Mouse (Mus musculus): ENCODE measurements around the gene Med12l. TPM values are rescaled to one million over a fixed set of nuclear protein-coding genes. Genes with fewer than 3 reads are reported as not detected.

Gene Med12l
- polyA plus RNA-seq, 1 experiment from 2014 or later, result 4.2 TPM

DNA sequence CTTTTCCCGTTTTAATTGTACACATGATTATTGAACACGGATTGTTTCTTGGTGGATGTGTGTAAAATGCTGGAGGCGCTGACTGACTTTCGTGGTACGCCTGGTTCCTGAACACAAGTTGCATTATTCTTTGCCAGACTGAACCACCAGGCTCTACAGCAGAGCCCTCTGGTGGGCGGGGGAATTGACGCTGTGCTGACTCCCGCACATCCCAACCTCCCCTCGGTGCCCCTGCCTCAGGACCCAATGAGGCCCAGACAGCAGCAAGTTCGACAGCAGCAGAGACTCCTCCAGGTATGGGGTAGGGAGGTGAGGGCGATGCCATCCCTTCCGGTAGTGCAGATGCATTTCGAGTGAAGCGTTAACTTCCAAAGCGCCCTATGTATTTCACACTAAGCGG, 292.0 kb downstream of the Med12l start:
- WGBS, result 85% methylated on average over 16 of the region's 16 CpGs
- H3K36me3 ChIP-seq (ENCODE audit: control insufficient read depth, insufficient read depth, low read length), result no peaks in the 10 kb centered on the region
- H3K27me3 ChIP-seq (ENCODE audit: control insufficient read depth, insufficient read depth, low read length), result no peaks in the 10 kb centered on the region
- no peak overlapping the region for H3K27ac ChIP-seq (replicated peaks in 1 of 2; ENCODE audit: control insufficient read depth in 1 of 2, insufficient read depth in 1 of 2, low read depth in 2 of 2, low read length in 2 of 2)
- no peak overlapping the region for H3K4me3 ChIP-seq (ENCODE audit: control insufficient read depth in 1 of 2, insufficient read depth in 1 of 2, low read depth in 1 of 2, low read length in 2 of 2)
- no peak overlapping the region for H3K4me2 ChIP-seq (ENCODE audit: low read length)
- no peak for ATAC-seq (ENCODE audit: insufficient number of reproducible peaks, insufficient read depth, low FRiP score, low read depth)
- H3K9ac ChIP-seq (ENCODE audit: low read length), result no peak overlapping the region
- no peaks in the 10 kb centered on the region for H3K9me3 ChIP-seq (ENCODE audit: control insufficient read depth, low read length)
- H3K4me1 ChIP-seq (ENCODE audit: control insufficient read depth in 2 of 2, insufficient read depth in 2 of 2, low read length in 2 of 2), result no peaks in the 10 kb centered on the region

DNA sequence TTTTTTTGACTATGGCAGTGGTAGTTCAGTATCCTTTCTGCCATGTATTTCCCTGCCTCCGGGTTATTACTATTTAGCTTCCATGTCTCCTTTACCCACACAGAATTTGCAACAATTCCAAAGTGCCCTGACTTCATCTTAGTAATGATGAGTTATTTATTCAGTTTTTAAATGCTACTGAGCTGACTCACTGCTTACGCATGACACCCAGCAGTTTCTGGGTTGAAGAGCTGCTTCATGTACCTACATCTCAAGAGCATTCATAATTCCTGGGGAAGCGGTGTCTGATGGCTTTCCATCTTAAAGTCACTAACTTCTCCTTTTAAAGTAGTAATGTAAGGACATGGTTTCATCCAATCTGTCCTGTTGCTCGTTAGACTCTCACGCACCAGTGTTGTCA, 299.3 kb downstream of the Med12l start:
- Histone ChIP-seq H3K27ac (replicated peaks in 1 of 2; ENCODE audit: control insufficient read depth in 1 of 2, insufficient read depth in 1 of 2, low read depth in 2 of 2, low read length in 2 of 2) (no peak overlapping the region), H3K9ac (ENCODE audit: low read length) (no peak overlapping the region), H3K9me3 (ENCODE audit: control insufficient read depth, low read length) (no peaks in the 10 kb centered on the region), H3K4me1 (ENCODE audit: control insufficient read depth in 2 of 2, insufficient read depth in 2 of 2, low read length in 2 of 2) (no peaks in the 10 kb centered on the region), H3K4me2 (ENCODE audit: low read length) (no peak overlapping the region), H3K27me3 (ENCODE audit: control insufficient read depth, insufficient read depth, low read length) (no peaks in the 10 kb centered on the region), H3K36me3 (ENCODE audit: control insufficient read depth, insufficient read depth, low read length) (0 out of 2 replicates have a peak, but pooled peaks cover 3% of the 10 kb centered on the region), H3K4me3 (ENCODE audit: control insufficient read depth in 1 of 2, insufficient read depth in 1 of 2, low read depth in 1 of 2, low read length in 2 of 2) (no peak overlapping the region)
- ATAC-seq (ENCODE audit: insufficient number of reproducible peaks, insufficient read depth, low FRiP score, low read depth), result no peak
- 89% methylated on average over 5 of the region's 5 CpGs for WGBS

DNA sequence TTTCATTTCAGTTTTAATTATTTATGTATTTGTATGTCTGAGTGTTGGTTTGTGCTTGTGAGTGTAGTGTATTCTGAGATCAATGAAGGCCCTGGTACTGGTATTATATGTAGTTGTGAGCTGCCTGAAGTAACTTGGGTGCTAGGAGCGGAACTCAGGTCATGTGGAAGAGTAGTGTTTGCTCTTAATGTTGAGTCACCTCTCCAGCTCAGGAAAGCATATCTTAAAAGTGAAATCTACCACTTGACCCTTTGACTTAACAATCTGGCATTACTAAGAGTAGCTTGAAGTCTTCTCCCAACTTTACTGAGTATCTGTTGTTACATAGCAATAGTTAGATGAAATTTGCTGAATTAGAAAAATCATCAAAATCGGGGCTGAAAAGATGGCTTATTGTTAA, 299.9 kb downstream of the Med12l start:
- Histone ChIP-seq H3K27ac (replicated peaks in 1 of 2; ENCODE audit: control insufficient read depth in 1 of 2, insufficient read depth in 1 of 2, low read depth in 2 of 2, low read length in 2 of 2) (no peak overlapping the region), H3K27me3 (ENCODE audit: control insufficient read depth, insufficient read depth, low read length) (no peaks in the 10 kb centered on the region), H3K4me1 (ENCODE audit: control insufficient read depth in 2 of 2, insufficient read depth in 2 of 2, low read length in 2 of 2) (no peaks in the 10 kb centered on the region), H3K9me3 (ENCODE audit: control insufficient read depth, low read length) (no peaks in the 10 kb centered on the region), H3K4me2 (ENCODE audit: low read length) (no peak overlapping the region), H3K36me3 (ENCODE audit: control insufficient read depth, insufficient read depth, low read length) (0 out of 2 replicates have a peak, but pooled peaks cover 3% of the 10 kb centered on the region), H3K4me3 (ENCODE audit: control insufficient read depth in 1 of 2, insufficient read depth in 1 of 2, low read depth in 1 of 2, low read length in 2 of 2) (no peak overlapping the region), H3K9ac (ENCODE audit: low read length) (no peak overlapping the region)
- ATAC-seq (ENCODE audit: insufficient number of reproducible peaks, insufficient read depth, low FRiP score, low read depth), result no peak
- WGBS, result 93% methylated on average over 2 of the region's 2 CpGs

DNA sequence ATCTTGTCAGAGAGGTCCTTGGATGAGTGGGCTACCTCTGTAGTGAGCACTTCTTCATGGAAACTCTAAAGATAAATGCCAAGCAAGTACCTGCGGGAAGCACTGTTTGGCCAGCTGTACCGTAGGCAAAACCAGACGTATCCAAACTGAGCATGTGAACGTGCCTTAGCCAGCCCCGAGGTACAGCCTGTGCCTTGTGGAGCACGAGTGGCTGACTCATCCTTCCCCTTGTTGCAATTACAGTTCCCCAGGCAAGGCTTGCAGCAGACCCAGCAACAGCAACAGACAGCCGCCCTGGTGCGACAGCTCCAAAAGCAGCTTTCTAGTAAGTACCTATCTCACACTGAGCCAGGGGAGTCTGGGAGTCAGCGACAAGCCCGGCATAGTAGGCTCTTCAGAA, 307.0 kb downstream of the Med12l start:
- Histone ChIP-seq H3K4me3 (ENCODE audit: control insufficient read depth in 1 of 2, insufficient read depth in 1 of 2, low read depth in 1 of 2, low read length in 2 of 2) (no peak overlapping the region), H3K4me1 (ENCODE audit: control insufficient read depth in 2 of 2, insufficient read depth in 2 of 2, low read length in 2 of 2) (no peaks in the 10 kb centered on the region), H3K27me3 (ENCODE audit: control insufficient read depth, insufficient read depth, low read length) (no peaks in the 10 kb centered on the region), H3K36me3 (ENCODE audit: control insufficient read depth, insufficient read depth, low read length) (0 out of 2 replicates have a peak, but pooled peaks cover 9% of the 10 kb centered on the region), H3K9ac (ENCODE audit: low read length) (no peak overlapping the region), H3K9me3 (ENCODE audit: control insufficient read depth, low read length) (no peaks in the 10 kb centered on the region), H3K27ac (replicated peaks in 1 of 2; ENCODE audit: control insufficient read depth in 1 of 2, insufficient read depth in 1 of 2, low read depth in 2 of 2, low read length in 2 of 2) (no peak overlapping the region), H3K4me2 (ENCODE audit: low read length) (no peak overlapping the region)
- no peak for ATAC-seq (ENCODE audit: insufficient number of reproducible peaks, insufficient read depth, low FRiP score, low read depth)
- WGBS, result 77% methylated on average over 10 of the region's 10 CpGs

DNA sequence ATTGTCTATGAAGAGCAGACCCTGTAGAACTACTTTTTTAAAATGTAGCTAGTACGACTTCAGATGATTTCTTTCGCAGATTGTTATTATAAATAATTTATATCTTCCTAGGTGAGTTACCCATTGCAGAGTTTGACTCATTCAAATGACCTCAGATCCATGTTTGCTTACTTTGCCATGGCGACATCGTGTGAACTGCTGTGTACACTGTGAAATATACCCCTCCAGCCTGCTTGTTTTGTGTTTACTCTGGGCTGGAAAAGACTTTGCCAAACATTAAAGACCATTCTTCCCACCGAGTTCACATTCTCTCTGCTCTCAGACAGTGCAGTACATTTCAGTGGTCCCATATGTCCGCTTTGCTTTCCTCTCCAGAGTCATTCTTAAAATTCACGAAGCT, 310.5 kb downstream of the Med12l start:
- peaks cover 23% of the 10 kb centered on the region; the same call in 1 of the 2 replicates for H3K36me3 ChIP-seq (ENCODE audit: control insufficient read depth, insufficient read depth, low read length)
- H3K4me1 ChIP-seq (ENCODE audit: control insufficient read depth in 2 of 2, insufficient read depth in 2 of 2, low read length in 2 of 2), result no peaks in the 10 kb centered on the region
- 90% methylated on average over 7 of the region's 7 CpGs for WGBS
- no peaks in the 10 kb centered on the region for H3K9me3 ChIP-seq (ENCODE audit: control insufficient read depth, low read length)
- no peak overlapping the region for H3K27ac ChIP-seq (replicated peaks in 1 of 2; ENCODE audit: control insufficient read depth in 1 of 2, insufficient read depth in 1 of 2, low read depth in 2 of 2, low read length in 2 of 2)
- no peak overlapping the region for H3K9ac ChIP-seq (ENCODE audit: low read length)
- no peak for ATAC-seq (ENCODE audit: insufficient number of reproducible peaks, insufficient read depth, low FRiP score, low read depth)
- no peak overlapping the region for H3K4me3 ChIP-seq (ENCODE audit: control insufficient read depth in 1 of 2, insufficient read depth in 1 of 2, low read depth in 1 of 2, low read length in 2 of 2)
- H3K27me3 ChIP-seq (ENCODE audit: control insufficient read depth, insufficient read depth, low read length), result no peaks in the 10 kb centered on the region
- no peak overlapping the region for H3K4me2 ChIP-seq (ENCODE audit: low read length)

DNA sequence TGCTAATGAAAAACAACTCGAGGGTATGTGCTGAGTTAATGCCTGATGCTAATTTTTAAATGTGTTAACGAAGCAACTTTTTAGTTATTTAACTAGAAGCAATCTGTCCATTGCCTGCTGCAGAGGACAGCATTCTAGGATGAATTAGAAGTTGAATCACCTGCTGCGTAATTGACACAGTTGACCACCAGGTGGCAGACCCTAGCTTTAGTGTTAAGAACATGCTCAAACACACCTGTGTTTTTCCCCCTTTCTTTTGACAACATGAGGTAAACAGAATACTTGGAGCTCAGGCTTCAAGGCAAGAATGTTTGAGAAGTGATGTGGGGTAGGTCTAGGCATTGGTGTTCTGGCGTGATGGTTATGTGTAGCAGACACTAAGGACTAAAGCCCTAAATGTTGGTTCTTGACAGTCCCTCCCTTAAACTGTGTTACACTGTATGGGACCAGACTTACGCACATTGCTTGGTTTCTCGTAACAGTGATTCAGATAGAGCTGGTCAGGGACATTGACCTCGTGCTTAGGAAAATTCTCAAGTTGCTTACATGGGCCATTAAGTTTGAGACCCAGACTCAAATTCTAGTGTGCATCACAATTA, 315.8 kb downstream of the Med12l start:
- no peak overlapping the region for H3K4me2 ChIP-seq (ENCODE audit: low read length)
- H3K27ac ChIP-seq (replicated peaks in 1 of 2; ENCODE audit: control insufficient read depth in 1 of 2, insufficient read depth in 1 of 2, low read depth in 2 of 2, low read length in 2 of 2), result no peak overlapping the region
- ATAC-seq (ENCODE audit: insufficient number of reproducible peaks, insufficient read depth, low FRiP score, low read depth), result no peak
- peaks cover 27% of the 10 kb centered on the region; the same call in 1 of the 2 replicates for H3K36me3 ChIP-seq (ENCODE audit: control insufficient read depth, insufficient read depth, low read length)
- 35% methylated on average over 7 of the region's 7 CpGs for WGBS
- H3K9me3 ChIP-seq (ENCODE audit: control insufficient read depth, low read length), result no peaks in the 10 kb centered on the region
- no peaks in the 10 kb centered on the region for H3K4me1 ChIP-seq (ENCODE audit: control insufficient read depth in 2 of 2, insufficient read depth in 2 of 2, low read length in 2 of 2)
- H3K4me3 ChIP-seq (ENCODE audit: control insufficient read depth in 1 of 2, insufficient read depth in 1 of 2, low read depth in 1 of 2, low read length in 2 of 2), result no peak overlapping the region
- H3K9ac ChIP-seq (ENCODE audit: low read length), result no peak overlapping the region
- no peaks in the 10 kb centered on the region for H3K27me3 ChIP-seq (ENCODE audit: control insufficient read depth, insufficient read depth, low read length)

DNA sequence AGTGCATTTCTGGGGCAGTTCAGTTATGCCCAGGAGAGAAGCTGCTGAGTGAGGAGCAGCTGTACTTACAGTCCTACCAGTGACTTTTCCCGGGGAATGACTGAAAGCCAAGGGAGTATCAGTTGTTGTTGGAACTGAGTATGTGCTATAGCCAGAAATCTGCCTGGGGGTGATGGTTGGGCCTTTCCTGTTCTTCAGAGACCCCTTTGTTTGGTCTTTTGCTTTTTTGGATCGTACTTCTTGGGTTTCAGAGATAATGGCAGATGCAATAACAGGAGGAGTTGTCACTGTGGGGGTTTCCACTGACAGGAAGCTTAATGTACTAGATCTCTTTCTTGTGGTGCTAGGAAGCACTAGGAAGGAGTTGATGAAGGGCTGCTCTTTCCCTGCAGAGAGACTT, 322.9 kb downstream of the Med12l start:
- Histone ChIP-seq H3K36me3 (ENCODE audit: control insufficient read depth, insufficient read depth, low read length) (0 out of 2 replicates have a peak, but pooled peaks cover 19% of the 10 kb centered on the region), H3K4me1 (ENCODE audit: control insufficient read depth in 2 of 2, insufficient read depth in 2 of 2, low read length in 2 of 2) (no peaks in the 10 kb centered on the region), H3K9ac (ENCODE audit: low read length) (no peak overlapping the region), H3K27ac (replicated peaks in 1 of 2; ENCODE audit: control insufficient read depth in 1 of 2, insufficient read depth in 1 of 2, low read depth in 2 of 2, low read length in 2 of 2) (no peak overlapping the region), H3K27me3 (ENCODE audit: control insufficient read depth, insufficient read depth, low read length) (no peaks in the 10 kb centered on the region), H3K9me3 (ENCODE audit: control insufficient read depth, low read length) (no peaks in the 10 kb centered on the region), H3K4me2 (ENCODE audit: low read length) (no peak overlapping the region), H3K4me3 (ENCODE audit: control insufficient read depth in 1 of 2, insufficient read depth in 1 of 2, low read depth in 1 of 2, low read length in 2 of 2) (no peak overlapping the region)
- WGBS, result 69% methylated on average over 2 of the region's 2 CpGs
- no peak for ATAC-seq (ENCODE audit: insufficient number of reproducible peaks, insufficient read depth, low FRiP score, low read depth)
